Mouse (Mus musculus): ENCODE data around the gene Tnfsf8.
A peak's percentile ranks its signal among the peaks of the same experiment; 100 is the strongest.

Gene Tnfsf8

GRCm38 (mm10) chr4:63860688-63861540 is at the start of gene Tnfsf8:
Tnfsf8 (minus strand) TSS chr4:63861347.
- DNase-seq = peak; percentile 71

DNA sequence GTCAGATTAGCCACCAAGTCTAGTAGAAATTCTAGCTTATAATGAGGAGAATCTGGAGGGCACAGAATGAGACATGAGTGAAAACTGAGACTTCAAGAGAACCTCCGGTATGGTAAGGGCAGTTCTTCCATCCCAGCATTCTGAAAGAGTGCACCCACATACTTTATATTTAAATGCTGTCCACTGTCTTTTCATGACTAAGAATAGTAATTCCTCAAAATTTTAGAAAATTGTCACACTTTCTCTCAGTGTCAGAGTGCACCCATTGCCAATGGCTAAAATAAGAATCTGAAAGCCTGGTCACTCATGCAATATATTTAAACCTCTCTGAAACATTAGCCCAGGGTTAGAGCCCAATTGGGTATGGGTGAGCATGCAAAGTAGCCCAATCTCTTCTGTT is 47.4 kb upstream of the Tnfsf8 start:
- no peak for DNase-seq

- DNase-seq = no peak
These were observed 46.3 kb upstream of the Tnfsf8 start for GRCm38 (mm10) chr4:63907473-63907872.

DNA sequence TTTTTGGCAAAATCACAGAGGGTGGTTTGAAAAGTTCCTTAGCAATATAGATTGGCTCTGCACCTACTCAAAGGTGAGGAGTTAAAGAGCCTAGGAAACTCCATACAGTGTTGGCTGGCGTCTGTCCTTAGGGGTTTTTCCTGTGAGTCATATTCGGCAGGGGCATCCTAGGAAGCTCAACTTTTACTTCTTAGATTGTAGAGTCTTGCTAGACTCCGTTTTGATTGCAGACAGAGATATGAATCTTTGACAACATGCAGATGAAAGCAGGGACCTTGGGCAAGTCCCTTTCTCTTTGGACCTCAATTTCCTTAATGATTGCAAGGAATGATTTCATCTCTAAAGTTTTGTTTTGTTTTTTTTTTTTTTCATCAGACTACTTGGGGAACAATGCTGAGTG is 44.9 kb upstream of the Tnfsf8 start:
- DNase-seq = no peak

DNA sequence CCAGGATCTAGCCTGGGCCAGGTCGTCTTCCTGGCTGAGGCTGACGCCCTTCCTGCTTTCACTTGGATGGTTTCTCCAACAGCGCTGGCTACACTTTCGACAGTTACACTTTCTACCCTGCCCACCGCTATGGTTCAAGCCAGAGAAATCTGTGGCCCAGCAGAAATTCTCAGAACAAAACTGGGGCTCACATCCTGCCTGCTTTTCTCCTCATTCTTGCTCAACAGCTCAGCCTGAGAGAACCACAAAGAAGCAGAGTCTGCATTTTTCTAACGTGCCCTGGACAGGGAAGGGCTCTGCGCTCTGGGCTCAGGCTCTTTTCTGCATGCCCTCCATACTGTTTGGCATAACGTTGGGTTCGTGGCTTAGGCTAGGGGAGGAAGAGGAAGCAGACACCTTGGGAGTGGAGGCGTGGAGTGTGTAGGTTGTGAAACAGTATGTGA is 38.0 kb upstream of the Tnfsf8 start:
- no peak for DNase-seq

DNA sequence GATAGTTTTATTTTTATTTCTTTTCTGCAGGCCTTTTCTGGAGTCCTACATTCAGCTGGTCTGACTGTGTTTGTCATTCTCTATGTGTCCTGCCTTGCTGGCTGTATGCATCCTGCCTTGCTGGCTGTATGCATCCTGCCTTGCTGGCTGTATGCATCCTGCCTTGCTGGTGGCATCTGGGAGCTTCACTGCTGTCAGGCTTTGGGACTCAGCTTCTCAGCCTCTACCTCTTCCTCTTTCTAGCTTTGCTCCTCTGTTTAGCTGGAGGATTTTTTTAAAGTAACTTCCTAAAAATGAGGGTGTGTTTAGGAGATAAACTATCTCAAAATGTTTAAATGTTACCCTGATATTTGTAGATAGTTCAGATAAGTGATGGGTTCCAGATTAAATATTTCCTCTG is 36.0 kb upstream of the Tnfsf8 start:
- no peak for DNase-seq

- no peak for DNase-seq
These were observed 25.0 kb upstream of the Tnfsf8 start for GRCm38 (mm10) chr4:63886156-63886555.

- DNase-seq = no peak
These were observed 15.6 kb upstream of the Tnfsf8 start for GRCm38 (mm10) chr4:63876720-63877119.

GRCm38 (mm10) chr4:63875480-63875879 is 14.3 kb upstream of the Tnfsf8 start:
- DNase-seq = no peak

DNA sequence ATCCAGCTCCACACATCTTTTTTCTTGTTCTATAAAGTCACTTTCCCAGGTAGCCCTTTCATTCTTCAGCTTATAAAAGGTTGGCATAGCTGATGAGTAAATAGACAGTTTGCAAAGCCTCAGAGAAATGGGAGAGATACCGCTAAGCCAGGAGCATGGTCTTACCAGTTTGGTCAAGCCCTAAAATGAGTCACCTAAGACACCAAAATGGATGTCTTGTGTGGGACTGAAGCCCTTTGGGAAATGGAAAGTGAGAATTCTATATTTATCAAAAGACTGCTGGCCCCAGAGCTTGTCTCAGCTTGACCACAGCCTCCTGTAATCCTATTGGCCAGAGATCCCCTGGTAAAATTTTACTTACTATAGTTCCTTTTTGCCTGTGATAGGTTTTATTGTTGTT is 9.5 kb upstream of the Tnfsf8 start:
- no peak for DNase-seq

- no peak for DNase-seq
These were observed 7.6 kb upstream of the Tnfsf8 start for GRCm38 (mm10) chr4:63868770-63869169.

DNA sequence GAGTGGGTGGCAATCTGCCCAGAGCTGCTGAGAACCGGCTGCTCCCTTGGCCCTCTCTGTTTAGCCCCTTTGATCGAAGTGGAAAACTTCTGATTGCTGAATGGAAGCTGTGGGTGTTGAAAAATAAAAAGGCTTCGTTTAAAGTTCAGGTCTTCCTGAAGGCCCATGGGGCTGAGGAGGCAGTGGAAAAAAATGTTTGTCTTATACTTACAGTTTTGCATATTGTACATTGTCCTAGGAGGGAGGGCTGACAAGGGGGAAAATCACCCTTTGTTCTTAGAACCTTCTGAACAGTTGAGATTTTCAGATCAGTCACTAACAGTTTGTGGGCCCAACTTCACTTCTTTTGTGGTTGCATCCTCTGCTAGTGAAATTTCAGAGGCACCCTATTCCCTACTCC is 1.8 kb upstream of the Tnfsf8 start:
- no peak for DNase-seq

GRCm38 (mm10) chr4:63862092-63862697 is 1.0 kb upstream of the Tnfsf8 start:
- peak; percentile 16 for DNase-seq

GRCm38 (mm10) chr4:63860236-63860635 is 911 bp downstream of the Tnfsf8 start:
- DNase-seq = peak; percentile 16

GRCm38 (mm10) chr4:63859785-63860203 is 1.4 kb downstream of the Tnfsf8 start:
- DNase-seq = no peak

GRCm38 (mm10) chr4:63858646-63859224 is 2.4 kb downstream of the Tnfsf8 start:
- DNase-seq = no peak

GRCm38 (mm10) chr4:63856764-63857163 is 4.4 kb downstream of the Tnfsf8 start:
- no peak for DNase-seq

DNA sequence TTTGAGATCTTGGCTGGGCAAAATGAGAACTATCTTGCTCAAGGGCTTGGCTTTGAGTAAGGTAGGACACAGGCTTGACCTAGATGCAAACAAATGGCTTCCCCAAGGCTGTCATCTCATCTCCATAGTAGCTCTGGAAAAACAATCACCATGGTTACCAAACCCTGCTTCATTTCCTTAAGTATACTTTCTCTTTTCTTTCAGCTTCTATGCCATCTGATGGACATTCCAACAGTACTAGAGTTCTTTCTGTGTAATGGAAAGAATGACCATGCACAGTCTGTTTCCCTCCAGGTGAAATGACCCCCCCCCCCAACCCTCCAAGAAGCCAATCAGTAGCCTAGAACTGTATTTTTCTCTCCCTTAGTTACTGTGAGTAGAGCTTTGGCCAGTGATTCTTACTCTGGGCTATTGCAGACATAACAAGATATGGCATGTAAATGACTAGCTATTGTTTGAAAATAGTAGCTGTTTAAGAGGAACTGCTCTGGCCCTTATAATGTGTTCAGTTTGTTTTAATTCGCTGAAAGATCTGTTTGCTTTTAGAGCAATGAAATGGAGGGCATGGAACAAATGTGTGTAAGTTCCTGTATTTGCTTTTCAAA is 7.3 kb downstream of the Tnfsf8 start:
- DNase-seq = no peak

DNA sequence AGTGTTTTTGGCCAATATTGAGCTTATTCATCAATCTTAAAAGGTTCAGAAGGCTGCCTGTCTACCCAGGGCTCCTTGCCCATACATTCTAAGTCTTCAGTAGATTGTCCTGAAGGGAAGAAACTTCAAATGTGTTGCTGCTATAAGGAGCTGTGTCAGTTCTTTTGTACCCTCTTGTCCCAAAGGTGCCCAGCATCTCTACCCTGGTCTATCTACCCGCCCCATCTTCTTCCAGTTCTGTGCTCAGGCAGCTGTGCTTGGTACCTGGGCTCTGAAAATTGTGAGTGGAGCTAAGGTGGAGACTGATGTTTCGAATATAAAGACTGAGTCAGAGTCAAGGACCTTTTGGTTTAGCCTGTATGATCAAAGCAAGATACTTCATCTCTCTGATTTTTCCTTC is 11.1 kb downstream of the Tnfsf8 start:
- no peak for DNase-seq

DNA sequence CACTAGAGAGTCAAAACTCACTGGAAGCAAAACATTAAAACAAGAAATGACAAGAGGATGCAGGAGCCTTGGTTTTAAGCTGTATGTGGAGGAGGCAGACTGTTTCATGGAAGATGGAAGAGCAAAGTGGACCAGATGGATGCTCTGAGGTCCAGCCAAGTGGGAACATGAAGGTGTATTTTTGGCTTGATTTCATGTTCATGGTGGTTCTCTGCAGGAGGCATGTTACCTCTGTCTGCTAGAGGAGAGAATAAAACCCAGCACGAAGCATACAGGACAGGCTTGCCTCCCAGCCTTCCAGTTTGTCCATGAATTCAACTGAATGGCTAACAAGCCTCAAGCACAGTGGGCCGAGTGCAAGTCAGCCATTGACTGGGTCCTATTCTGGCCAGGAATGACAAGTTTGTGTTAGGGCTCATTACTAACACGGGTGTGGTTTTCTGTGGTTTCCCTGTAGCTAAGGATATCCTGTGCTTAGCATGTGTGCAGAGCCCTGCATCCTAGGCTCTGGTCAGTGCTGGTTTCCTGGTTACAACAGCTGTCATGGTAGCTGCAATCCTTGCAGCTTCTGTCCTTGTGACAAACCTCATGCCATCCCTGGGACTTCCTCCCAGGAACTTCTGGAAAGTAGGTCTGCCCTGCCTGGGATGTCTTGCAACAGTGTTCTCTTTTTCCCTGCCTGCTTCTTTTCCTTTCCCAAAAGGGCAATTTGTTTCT is 14.1 kb downstream of the Tnfsf8 start:
- no peak for DNase-seq

GRCm38 (mm10) chr4:63845760-63846159 is 15.4 kb downstream of the Tnfsf8 start:
- DNase-seq = no peak

DNA sequence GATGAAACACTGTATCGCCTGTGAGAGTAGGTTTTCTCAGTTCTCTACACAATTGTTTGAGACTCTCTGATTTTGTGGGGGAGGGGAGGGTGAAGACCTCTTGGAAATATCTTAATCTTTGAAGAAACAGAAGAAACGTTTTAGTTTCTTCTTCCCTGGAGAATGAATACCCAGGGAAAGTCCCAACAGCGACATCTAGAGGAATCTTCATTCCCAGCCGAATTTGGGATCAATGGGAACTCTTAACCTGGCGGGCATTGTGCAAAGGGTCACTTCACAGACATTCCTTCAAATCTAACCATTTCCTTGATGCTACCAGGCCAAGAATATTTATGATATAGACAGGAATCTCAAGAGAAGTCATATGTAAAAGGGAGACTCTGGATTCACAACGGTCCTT is 17.2 kb downstream of the Tnfsf8 start:
- no peak for DNase-seq

DNA sequence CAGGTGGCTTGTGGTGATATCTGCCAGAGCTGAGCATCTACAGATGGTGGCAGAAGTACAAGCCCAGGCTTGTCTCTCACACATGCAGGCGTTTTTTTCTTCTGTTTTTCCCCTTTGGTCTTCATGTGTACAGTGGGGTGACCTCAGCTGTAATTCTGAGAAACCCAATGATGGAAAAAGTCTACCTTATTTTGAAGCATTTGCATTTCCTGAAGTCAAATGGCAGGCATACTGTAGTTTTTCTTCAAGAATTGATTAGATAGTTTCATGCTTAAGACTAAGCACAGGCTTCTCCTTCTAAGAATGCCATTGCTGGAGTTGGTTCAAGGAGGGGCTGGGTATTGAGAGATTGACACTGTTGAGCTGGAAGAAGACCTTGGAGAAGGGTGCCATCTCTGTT is 18.9 kb downstream of the Tnfsf8 start:
- no peak for DNase-seq
